Mouse (Mus musculus) liver, adult 2 months (tissue): ENCODE results near the gene Mdga1.

Source experiments
- CTCF ChIP-seq: fragments of 200-500 bp; IDR thresholded peaks from 2 replicates; pipeline ENCODE4 v1.5.1; 2011; ENCODE audit warnings: low read depth, low read length, control low read depth
- POLR2A ChIP-seq: fragments of 200-500 bp; IDR thresholded peaks from 2 replicates; pipeline ENCODE4 v1.6.1; 2011; ENCODE audit warnings: low read length, control low read depth; ENCODE audit not compliant: insufficient read depth; ENCODE audit errors: extremely low read depth

DNA sequence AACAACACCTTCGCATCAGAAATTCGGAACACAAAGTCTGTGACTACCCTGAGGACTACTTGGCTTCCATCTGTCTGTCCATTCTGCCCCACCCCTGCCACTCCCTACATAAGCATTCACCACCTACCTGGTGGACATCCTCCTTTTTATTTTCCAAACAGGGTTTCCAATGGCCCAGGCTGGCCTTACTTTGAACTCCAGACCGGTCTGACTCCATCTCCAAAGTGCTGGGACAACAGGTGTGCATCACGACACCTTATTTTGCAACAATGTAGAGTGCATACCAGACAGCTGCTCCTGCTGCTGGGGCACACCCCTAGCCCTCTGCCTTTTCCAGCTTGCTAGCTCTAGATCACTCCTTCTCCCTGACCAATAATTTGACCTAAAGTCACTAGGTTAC, 115.1 kb downstream of the Mdga1 start:
- no peak for TF ChIP-seq CTCF
- TF ChIP-seq POLR2A, result no peak
